Mouse (Mus musculus): ENCODE measurements around the gene Ormdl3. TPM values are rescaled to one million over a fixed set of nuclear protein-coding genes. Genes with fewer than 3 reads are reported as not detected.

Ormdl3 gene
- polyA plus RNA-seq, 1 experiment from 2014 or later, result 55.6 TPM

DNA sequence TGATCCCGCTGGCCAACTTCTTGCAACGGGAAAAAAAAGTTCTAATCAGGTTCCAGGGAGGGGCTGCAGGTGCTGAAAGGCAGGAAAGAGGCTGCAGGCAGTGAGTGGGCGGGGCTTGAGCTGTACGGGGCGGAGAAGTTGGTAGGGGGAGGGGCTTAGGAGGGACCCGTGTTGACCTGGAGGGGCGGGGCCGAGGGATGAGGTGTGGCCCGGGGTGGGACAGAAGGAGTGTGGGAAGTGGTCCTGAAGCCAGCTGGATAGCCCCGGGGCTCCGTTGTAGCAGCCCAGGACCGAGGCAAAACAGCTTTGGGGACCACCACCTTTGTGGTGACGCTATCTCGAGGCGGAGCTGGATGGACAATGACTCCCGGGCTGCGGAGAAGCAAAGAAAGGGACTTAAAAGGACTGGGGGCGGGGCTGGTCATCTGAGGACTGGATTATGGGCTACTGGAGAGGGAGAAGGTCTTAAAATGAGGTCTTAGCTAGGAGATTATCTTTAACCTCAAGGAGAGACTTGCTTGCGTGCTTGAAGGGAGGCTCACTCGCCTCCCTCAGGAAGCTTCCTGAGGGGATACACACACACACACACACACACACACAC lies 15.0 kb upstream of the Ormdl3 start:
- 2% methylated on average over 20 of the region's 20 CpGs for WGBS
- Histone ChIP-seq H3K27ac (no peak overlapping the region), H3K27me3 (peaks cover 33% of the 10 kb centered on the region), H3K4me1 (replicated peaks) (peaks cover 30% of the 10 kb centered on the region), H3K36me3 (no peaks in the 10 kb centered on the region), H3K9ac (0 out of 2 replicates have a peak overlapping the region, but pooled peaks have one; percentile 19), H3K9me3 (replicated peaks) (no peaks in the 10 kb centered on the region), H3K4me3 (peak overlapping the region; percentile 41), H3K4me2 (peak overlapping the region; percentile 60)
- ATAC-seq (replicated peaks; ENCODE audit: insufficient number of reproducible peaks, insufficient read depth, low FRiP score, low read depth), result peak; percentile 68

- Histone ChIP-seq H3K9me3 (replicated peaks) (no peaks in the 10 kb centered on the region), H3K4me3 (no peak overlapping the region), H3K36me3 (no peaks in the 10 kb centered on the region), H3K4me1 (replicated peaks) (peaks cover 30% of the 10 kb centered on the region), H3K27ac (no peak overlapping the region), H3K27me3 (peaks cover 20% of the 10 kb centered on the region), H3K4me2 (peak overlapping the region; percentile 27), H3K9ac (no peak overlapping the region)
- WGBS, result 25% methylated on average over 18 of the region's 18 CpGs
- no peak for ATAC-seq (replicated peaks; ENCODE audit: insufficient number of reproducible peaks, insufficient read depth, low FRiP score, low read depth)
These were observed 12.1 kb upstream of the Ormdl3 start for GRCm38 (mm10) chr11:98599291-98599690.

GRCm38 (mm10) chr11:98598851-98599290 lies 11.7 kb upstream of the Ormdl3 start:
- Histone ChIP-seq H3K4me3 (no peak overlapping the region), H3K27me3 (peaks cover 20% of the 10 kb centered on the region), H3K4me1 (replicated peaks) (peaks cover 30% of the 10 kb centered on the region), H3K36me3 (no peaks in the 10 kb centered on the region), H3K27ac (no peak overlapping the region), H3K4me2 (peak overlapping the region; percentile 27), H3K9me3 (replicated peaks) (no peaks in the 10 kb centered on the region), H3K9ac (no peak overlapping the region)
- WGBS, result 56% methylated on average over 18 of the region's 18 CpGs
- no peak for ATAC-seq (replicated peaks; ENCODE audit: insufficient number of reproducible peaks, insufficient read depth, low FRiP score, low read depth)

DNA sequence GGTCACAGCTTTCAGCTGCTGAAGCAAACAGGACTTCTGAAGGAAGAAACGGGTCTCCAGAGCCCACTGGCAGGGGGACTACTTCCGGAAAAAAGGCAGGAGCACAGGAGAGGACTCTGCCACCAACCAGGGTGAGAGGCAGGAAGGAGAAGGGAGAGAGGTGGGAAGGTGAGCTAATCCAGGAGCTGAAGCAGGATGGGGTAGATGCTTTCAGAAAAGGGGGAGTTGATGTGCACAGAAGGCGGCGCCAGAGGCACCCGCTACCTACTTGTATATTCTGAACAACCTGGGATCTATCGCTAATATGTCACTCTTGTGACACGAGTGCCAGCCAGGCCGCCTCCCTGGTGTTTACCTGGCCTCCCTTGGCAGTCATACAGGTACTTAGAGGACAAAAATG lies 10.8 kb upstream of the Ormdl3 start, which contains the start of gene Lrrc3c:
Gene Lrrc3c (plus strand): TSS at position 301 of the 400 bp plus-strand sequence.
- Histone ChIP-seq H3K4me1 (replicated peaks) (peaks cover 30% of the 10 kb centered on the region), H3K4me2 (peak within 1 kb of the TSS; percentile 27), H3K27me3 (peaks cover 20% of the 10 kb centered on the region), H3K27ac (no peak within 1 kb of the TSS), H3K9me3 (replicated peaks) (no peaks in the 10 kb centered on the region), H3K9ac (no peak within 1 kb of the TSS), H3K4me3 (no peak within 1 kb of the TSS), H3K36me3 (no peaks in the 10 kb centered on the region)
- WGBS, result 82% methylated on average over 8 of the region's 8 CpGs
- no peak for ATAC-seq (replicated peaks; ENCODE audit: insufficient number of reproducible peaks, insufficient read depth, low FRiP score, low read depth)

DNA sequence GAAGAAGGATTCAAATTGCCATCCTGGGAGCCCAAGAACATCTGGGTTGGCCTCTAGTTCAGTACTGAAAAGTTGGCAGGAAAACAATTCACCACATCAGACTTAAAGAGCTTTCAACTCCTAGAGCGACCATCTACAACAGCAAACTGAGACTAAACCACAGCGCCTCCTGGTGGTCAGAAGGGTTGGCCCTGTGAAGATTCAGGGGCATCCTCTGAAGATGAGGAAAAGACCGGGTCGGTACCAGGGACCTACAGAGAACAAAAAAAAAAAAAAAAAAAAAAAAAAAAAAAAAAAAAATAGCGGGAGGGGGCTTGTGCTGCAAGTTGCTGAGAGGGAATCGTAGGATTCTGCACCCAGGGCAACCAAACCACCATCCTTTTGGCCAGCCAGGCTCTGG lies 10.2 kb upstream of the Ormdl3 start:
- no peak overlapping the region for H3K27ac ChIP-seq
- H3K36me3 ChIP-seq, result no peaks in the 10 kb centered on the region
- H3K4me1 ChIP-seq (replicated peaks), result peaks cover 30% of the 10 kb centered on the region
- H3K9ac ChIP-seq, result no peak overlapping the region
- no peak overlapping the region for H3K4me3 ChIP-seq
- no peak for ATAC-seq (replicated peaks; ENCODE audit: insufficient number of reproducible peaks, insufficient read depth, low FRiP score, low read depth)
- no peaks in the 10 kb centered on the region for H3K9me3 ChIP-seq (replicated peaks)
- WGBS, result 31% methylated on average over 5 of the region's 6 CpGs
- H3K27me3 ChIP-seq, result peaks cover 20% of the 10 kb centered on the region
- H3K4me2 ChIP-seq, result no peak overlapping the region

DNA sequence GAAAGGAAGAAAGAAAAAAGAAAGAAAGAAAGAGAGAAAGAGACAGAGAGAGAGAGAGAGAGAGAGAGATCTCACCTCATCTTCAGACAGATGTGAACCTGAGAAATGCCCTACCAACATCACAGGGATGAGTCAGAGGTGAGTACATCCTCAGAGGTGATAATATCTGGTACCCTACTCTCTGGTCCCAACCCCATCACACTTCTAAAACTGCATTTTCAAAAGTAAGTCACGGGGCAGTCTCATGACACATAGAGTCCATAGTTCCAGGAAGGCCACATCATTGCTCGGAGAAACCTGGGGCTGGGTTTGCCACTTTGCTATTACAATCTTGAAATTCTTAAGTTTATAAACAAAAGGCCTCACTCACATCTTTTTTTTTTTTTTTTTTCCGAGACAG lies 8.8 kb upstream of the Ormdl3 start:
- Histone ChIP-seq H3K36me3 (no peaks in the 10 kb centered on the region), H3K27me3 (peaks cover 20% of the 10 kb centered on the region), H3K4me1 (replicated peaks) (peaks cover 27% of the 10 kb centered on the region), H3K9ac (no peak overlapping the region), H3K4me3 (no peak overlapping the region), H3K4me2 (no peak overlapping the region), H3K27ac (no peak overlapping the region), H3K9me3 (replicated peaks) (no peaks in the 10 kb centered on the region)
- 77% methylated on average over 3 of the region's 3 CpGs for WGBS
- ATAC-seq (replicated peaks; ENCODE audit: insufficient number of reproducible peaks, insufficient read depth, low FRiP score, low read depth), result no peak

DNA sequence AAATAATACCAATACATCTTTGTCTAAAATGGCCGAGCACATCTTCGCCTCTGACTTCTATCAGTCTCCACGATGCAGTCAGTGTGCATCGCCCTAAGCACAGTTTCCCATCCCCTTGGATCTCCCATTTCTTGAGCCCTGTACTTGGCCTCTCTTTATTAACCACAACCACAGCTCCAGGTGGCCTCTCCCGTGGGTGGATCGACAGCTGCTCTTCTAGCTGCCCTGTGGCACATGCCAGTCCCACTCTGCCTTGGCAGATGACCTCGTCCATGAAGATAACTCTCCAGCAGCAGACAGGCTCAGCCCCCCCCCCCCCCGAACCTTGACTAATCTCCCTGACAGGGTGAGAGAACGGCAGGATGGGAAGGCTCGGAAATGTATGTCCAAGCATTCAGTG lies 8.3 kb upstream of the Ormdl3 start:
- no peak overlapping the region for H3K27ac ChIP-seq
- H3K9me3 ChIP-seq (replicated peaks), result no peaks in the 10 kb centered on the region
- H3K4me3 ChIP-seq, result no peak overlapping the region
- no peaks in the 10 kb centered on the region for H3K36me3 ChIP-seq
- no peak overlapping the region for H3K9ac ChIP-seq
- H3K4me2 ChIP-seq, result no peak overlapping the region
- 60% methylated on average over 10 of the region's 10 CpGs for WGBS
- peaks cover 24% of the 10 kb centered on the region for H3K4me1 ChIP-seq (replicated peaks)
- ATAC-seq (replicated peaks; ENCODE audit: insufficient number of reproducible peaks, insufficient read depth, low FRiP score, low read depth), result no peak
- H3K27me3 ChIP-seq, result peaks cover 20% of the 10 kb centered on the region

- 68% methylated on average over 6 of the region's 6 CpGs for WGBS
These were observed 7.9 kb upstream of the Ormdl3 start for GRCm38 (mm10) chr11:98595021-98595420.

DNA sequence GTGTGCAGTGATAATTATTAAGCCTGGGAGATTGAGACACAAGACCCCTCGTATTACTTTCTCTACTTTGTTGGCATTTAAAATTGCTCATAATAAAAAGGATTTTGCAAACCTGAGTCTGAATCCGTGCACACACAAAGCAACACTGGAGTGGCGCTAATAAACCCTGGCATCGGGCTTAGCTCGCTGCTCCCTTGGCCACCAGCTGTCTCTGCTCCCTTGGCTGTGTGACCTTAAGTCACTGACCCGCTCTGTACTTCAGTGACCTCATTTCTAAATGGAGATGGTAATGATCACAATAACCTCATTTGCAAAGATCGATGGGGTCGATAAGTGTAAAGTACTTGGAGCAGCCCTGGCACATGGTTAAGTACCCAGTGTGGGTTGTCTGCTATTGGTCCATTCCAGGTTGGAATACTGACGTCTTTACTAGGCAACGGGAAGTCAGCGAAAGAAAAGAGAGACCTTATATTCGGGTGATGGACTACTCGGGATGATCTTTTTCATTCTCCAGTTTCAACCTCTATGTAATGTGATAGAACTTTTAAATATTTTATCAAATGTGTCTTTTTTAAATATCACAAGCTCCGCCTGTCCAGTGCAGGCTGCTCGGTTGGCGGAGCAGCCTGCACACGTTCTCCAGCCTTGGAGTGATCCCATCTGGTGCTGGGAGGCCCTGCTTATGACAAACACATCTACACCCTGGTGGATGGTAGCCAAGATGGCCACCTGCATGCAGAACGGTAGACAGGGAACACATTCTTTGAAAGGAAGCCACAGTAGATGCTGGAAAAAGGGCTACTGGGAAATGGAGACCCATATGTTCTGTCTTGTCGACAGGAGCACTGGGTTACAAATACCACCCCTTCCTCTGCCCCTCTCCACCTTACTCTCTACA lies 3.6 kb upstream of the Ormdl3 start:
- ATAC-seq (replicated peaks; ENCODE audit: insufficient number of reproducible peaks, insufficient read depth, low FRiP score, low read depth), result no peak
- H3K9ac ChIP-seq, result no peak overlapping the region
- H3K4me2 ChIP-seq, result no peak overlapping the region
- 74% methylated on average over 19 of the region's 19 CpGs for WGBS
- no peak overlapping the region for H3K27ac ChIP-seq
- no peaks in the 10 kb centered on the region for H3K9me3 ChIP-seq (replicated peaks)
- peaks cover 47% of the 10 kb centered on the region for H3K4me1 ChIP-seq (replicated peaks)
- no peaks in the 10 kb centered on the region for H3K27me3 ChIP-seq
- no peak overlapping the region for H3K4me3 ChIP-seq
- H3K36me3 ChIP-seq, result no peaks in the 10 kb centered on the region

More at GRCm38 (mm10) chr11:98595021-98595420, 7.9 kb upstream of the Ormdl3 start:
- H3K36me3 ChIP-seq, result no peaks in the 10 kb centered on the region
- H3K9ac ChIP-seq, result no peak overlapping the region
- H3K4me2 ChIP-seq, result no peak overlapping the region
- H3K9me3 ChIP-seq (replicated peaks), result no peaks in the 10 kb centered on the region
- peaks cover 24% of the 10 kb centered on the region for H3K4me1 ChIP-seq (replicated peaks)
- no peak for ATAC-seq (replicated peaks; ENCODE audit: insufficient number of reproducible peaks, insufficient read depth, low FRiP score, low read depth)
- no peak overlapping the region for H3K4me3 ChIP-seq
- peaks cover 19% of the 10 kb centered on the region for H3K27me3 ChIP-seq
- no peak overlapping the region for H3K27ac ChIP-seq

DNA sequence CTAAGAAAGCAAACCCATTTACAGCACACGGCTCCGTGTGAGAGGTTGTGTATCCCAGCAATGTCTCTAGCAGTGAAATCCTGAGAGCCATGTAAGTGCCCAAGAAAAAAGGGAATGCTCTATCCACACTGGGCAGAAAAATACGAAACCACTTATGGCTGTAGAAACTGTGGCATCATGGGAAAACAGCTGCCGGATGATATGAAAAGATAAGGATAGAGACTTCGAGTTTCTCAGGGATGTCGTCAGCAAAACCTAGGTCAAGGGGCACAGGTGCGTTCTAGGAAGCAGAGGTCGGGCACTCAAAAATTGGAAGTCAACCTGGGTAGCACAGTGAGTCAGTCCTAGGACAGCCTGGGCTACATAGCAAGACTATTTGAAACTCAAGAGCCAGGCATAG lies 2.1 kb upstream of the Ormdl3 start:
- no peak overlapping the region for H3K9ac ChIP-seq
- H3K4me2 ChIP-seq, result peak overlapping the region; percentile 86
- no peaks in the 10 kb centered on the region for H3K36me3 ChIP-seq
- H3K9me3 ChIP-seq (replicated peaks), result no peaks in the 10 kb centered on the region
- ATAC-seq (replicated peaks; ENCODE audit: insufficient number of reproducible peaks, insufficient read depth, low FRiP score, low read depth), result no peak
- H3K4me1 ChIP-seq (replicated peaks), result peaks cover 62% of the 10 kb centered on the region
- no peak overlapping the region for H3K4me3 ChIP-seq
- H3K27me3 ChIP-seq, result no peaks in the 10 kb centered on the region
- peak overlapping the region; percentile 96 for H3K27ac ChIP-seq
- 64% methylated on average over 8 of the region's 8 CpGs for WGBS

DNA sequence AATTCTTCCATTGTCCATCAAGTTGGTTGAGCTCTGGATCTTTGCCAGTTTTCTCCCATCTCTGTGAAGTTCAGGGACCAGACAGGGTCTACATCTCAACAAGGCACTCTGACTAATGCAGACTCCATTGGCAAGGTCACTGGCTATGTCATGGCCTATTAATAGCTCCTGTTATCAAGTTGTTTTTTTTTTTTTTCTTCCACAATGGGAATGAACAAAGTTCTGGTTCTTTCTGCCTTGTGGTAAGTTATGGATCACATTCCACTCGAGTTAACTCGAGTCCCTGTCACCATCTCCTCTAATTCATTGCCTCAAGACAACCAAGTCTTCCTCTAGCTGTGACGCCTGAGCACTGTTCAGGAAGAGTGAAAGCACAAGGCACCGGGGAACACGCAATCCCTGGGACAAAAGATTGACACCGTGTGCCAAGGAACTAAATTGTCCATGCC lies 1.7 kb upstream of the Ormdl3 start:
- peaks cover 66% of the 10 kb centered on the region for H3K4me1 ChIP-seq (replicated peaks)
- no peak for ATAC-seq (replicated peaks; ENCODE audit: insufficient number of reproducible peaks, insufficient read depth, low FRiP score, low read depth)
- no peaks in the 10 kb centered on the region for H3K36me3 ChIP-seq
- H3K4me3 ChIP-seq, result peak overlapping the region; percentile 94; the same call in 1 of the 2 replicates
- H3K4me2 ChIP-seq, result peak overlapping the region; percentile 86
- peak overlapping the region; percentile 96 for H3K27ac ChIP-seq
- 17% methylated on average over 6 of the region's 6 CpGs for WGBS
- H3K27me3 ChIP-seq, result no peaks in the 10 kb centered on the region
- H3K9me3 ChIP-seq (replicated peaks), result no peaks in the 10 kb centered on the region
- H3K9ac ChIP-seq, result peak overlapping the region; percentile 32; the same call in 1 of the 2 replicates

All from heart, embryonic 15.5 days (tissue).